Mouse (Mus musculus): ENCODE measurements at regions not wholly inside any gene's neighbourhood (a gene's known extent, or its start where the extent isn't known, plus 50 kb on each side); places are given as distances from the start of the nearest gene placed in this dataset.

DNA sequence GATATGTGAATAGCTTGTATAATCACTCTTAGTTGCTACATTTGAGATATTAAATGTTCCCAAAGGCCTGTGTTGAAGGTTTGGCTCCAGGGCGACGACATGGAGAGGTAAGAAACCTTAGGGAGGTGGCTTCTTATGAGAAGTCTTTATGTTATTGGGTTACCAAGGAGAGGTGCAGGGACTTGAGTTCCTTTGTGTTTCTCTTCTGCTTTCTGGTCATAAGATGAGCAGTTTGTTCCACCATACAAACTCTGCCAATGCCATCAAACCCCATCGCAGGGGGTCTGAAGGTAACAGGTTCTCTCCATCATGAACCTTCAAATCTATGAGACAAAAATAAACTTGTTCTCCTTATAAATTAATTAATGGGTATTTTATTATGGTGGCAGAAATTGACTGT is 129.0 kb upstream of the Pld5 start:
- TF ChIP-seq EP300 (IDR thresholded peaks at IDR 0.05; ENCODE audit: insufficient read depth, low read depth, low read length) (no peak), POLR2A (IDR thresholded peaks at IDR 0.05; ENCODE audit: insufficient read depth, low read depth, low read length) (no peak)
